Mouse (Mus musculus) forebrain, embryonic 15.5 days (tissue): ENCODE results near the gene Lamtor2. TPM values are rescaled to one million over a fixed set of nuclear protein-coding genes. Genes with fewer than 3 reads are reported as not detected.
A peak's percentile ranks its signal among the peaks of the same experiment; 100 is the strongest.

Experiments
- ATAC-seq: fragments of 200-750 bp; cut with Nextera tagmentation; replicated peaks from 2 replicates; pipeline ENCODE4 v1.8.0; 2017; ENCODE audit warnings: mild to moderate bottlenecking, moderate TSS enrichment, moderate library complexity
- H3K27ac ChIP-seq: fragments of 300-500 bp; sonication (generic); replicated peaks from 2 replicates; pipeline ENCODE4 v1.5.1; 2015; ENCODE audit warnings: mild to moderate bottlenecking, inconsistent platforms
- H3K27me3 ChIP-seq: fragments of 300-500 bp; sonication (generic); 2 replicates; pipeline ENCODE4 v1.6.1; 2015; ENCODE audit warnings: inconsistent platforms
- H3K36me3 ChIP-seq: fragments of 300-500 bp; sonication (generic); 2 replicates; pipeline ENCODE4 v1.6.1; 2015; ENCODE audit warnings: mild to moderate bottlenecking, inconsistent platforms
- H3K4me1 ChIP-seq: fragments of 300-500 bp; sonication (generic); 2 replicates; pipeline ENCODE4 v1.6.1; 2015; ENCODE audit warnings: inconsistent platforms
- H3K4me2 ChIP-seq: fragments of 300-500 bp; sonication (generic); replicated peaks from 2 replicates; pipeline ENCODE4 v1.6.1; 2015; ENCODE audit warnings: mild to moderate bottlenecking, inconsistent platforms
- H3K4me3 ChIP-seq: fragments of 300-500 bp; sonication (generic); 2 replicates; pipeline ENCODE4 v1.5.1; 2015; ENCODE audit warnings: mild to moderate bottlenecking, inconsistent platforms
- H3K9ac ChIP-seq: fragments of 300-500 bp; sonication (generic); replicated peaks from 2 replicates; pipeline ENCODE4 v1.6.1; 2015; ENCODE audit warnings: mild to moderate bottlenecking, inconsistent platforms
- H3K9me3 ChIP-seq: fragments of 300-500 bp; sonication (generic); 2 replicates; pipeline ENCODE4 v1.6.1; 2016; ENCODE audit warnings: inconsistent platforms
- WGBS: fragments of 180-500 bp; shearing (Covaris S2); methylation state at CpG from one replicate; pipeline ENCODE4 v1.1.7; 2015; ENCODE audit warnings: mixed read lengths; 5-methylcytosine and 5-hydroxymethylcytosine counted together
- polyA plus RNA-seq: library from polyadenylated mRNA; unstranded; fragments of >200 nt; fragmentation: Nextera tagmentation; extraction: Ambion mirVana; gene quantifications from 2 replicates; pipeline ENCODE4 v1.2.1, GENCODE M21; 2015

The Lamtor2 gene
- polyA plus RNA-seq, 1 experiment from 2014 or later: 169 TPM

GRCm38 (mm10) chr3:88529204-88530000 is 23.5 kb downstream of the Lamtor2 start:
- Histone ChIP-seq H3K27ac (peak overlapping the region; percentile 100), H3K4me1 (peaks cover 61% of the 10 kb centered on the region), H3K9me3 (no peaks in the 10 kb centered on the region), H3K4me3 (peak overlapping the region; percentile 93), H3K36me3 (peaks cover 7% of the 10 kb centered on the region; the same call in 1 of the 2 replicates), H3K27me3 (no peaks in the 10 kb centered on the region), H3K4me2 (peak overlapping the region; percentile 91), H3K9ac (peak overlapping the region; percentile 99)
- ATAC-seq: no peak
- WGBS: 16% methylated on average over 7 of the region's 7 CpGs

DNA sequence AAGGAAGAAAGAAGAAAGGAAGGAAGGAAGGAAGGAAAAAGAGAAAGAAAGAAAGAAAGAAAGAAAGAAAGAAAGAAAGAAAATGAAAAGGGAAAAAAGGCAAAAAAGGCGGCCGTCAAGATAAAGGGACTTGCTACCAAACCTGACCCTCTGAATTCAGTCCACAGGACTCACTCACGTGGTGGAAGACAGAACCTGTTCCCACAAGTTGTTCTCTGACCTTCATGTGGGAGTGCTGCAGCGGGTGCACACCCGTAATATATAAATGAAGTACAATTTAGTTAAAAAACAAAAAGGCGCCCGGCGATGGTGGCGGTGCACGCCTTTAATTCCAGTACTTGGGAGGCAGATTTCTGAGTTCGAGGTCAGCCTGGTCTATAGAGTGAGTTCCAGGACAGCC is 24.2 kb downstream of the Lamtor2 start:
- peak overlapping the region; percentile 91 for H3K4me2 ChIP-seq
- peaks cover 10% of the 10 kb centered on the region; the same call in 1 of the 2 replicates for H3K36me3 ChIP-seq
- peaks cover 59% of the 10 kb centered on the region for H3K4me1 ChIP-seq
- 76% methylated on average over 11 of the region's 11 CpGs for WGBS
- H3K9me3 ChIP-seq: no peaks in the 10 kb centered on the region
- no peaks in the 10 kb centered on the region for H3K27me3 ChIP-seq
- no peak overlapping the region; the same call in 1 of the 2 replicates for H3K4me3 ChIP-seq
- H3K27ac ChIP-seq: peak overlapping the region; percentile 100; the same call in 1 of the 2 replicates
- peak overlapping the region; percentile 99; the same call in 1 of the 2 replicates for H3K9ac ChIP-seq
- ATAC-seq: no peak

DNA sequence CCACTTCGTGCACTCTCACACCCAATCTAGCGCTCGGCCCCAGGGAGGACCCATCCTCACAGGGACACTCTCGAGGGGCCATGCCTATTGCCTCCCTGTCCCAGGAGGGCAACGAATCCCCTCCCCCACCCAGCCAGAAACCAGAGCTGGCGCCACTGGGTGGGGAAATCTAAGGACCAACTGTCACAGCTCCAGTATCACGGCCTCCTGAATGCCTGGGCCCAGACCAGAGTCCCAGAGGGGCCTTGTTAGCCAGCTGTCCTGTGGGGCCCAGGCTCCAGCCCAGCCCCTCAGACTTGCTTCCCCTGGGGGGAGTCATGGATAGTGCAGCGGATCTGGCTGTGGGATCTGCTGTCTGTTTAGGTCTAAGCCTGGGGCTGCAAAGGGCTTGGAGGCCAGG is 25.3 kb downstream of the Lamtor2 start:
- 39% methylated on average over 8 of the region's 8 CpGs for WGBS
- Histone ChIP-seq H3K27ac (peak overlapping the region; percentile 67), H3K9ac (peak overlapping the region; percentile 40), H3K4me3 (peak overlapping the region; percentile 18), H3K4me1 (peaks cover 59% of the 10 kb centered on the region), H3K27me3 (no peaks in the 10 kb centered on the region), H3K9me3 (no peaks in the 10 kb centered on the region), H3K36me3 (peaks cover 15% of the 10 kb centered on the region), H3K4me2 (peak overlapping the region; percentile 38)
- no peak for ATAC-seq

DNA sequence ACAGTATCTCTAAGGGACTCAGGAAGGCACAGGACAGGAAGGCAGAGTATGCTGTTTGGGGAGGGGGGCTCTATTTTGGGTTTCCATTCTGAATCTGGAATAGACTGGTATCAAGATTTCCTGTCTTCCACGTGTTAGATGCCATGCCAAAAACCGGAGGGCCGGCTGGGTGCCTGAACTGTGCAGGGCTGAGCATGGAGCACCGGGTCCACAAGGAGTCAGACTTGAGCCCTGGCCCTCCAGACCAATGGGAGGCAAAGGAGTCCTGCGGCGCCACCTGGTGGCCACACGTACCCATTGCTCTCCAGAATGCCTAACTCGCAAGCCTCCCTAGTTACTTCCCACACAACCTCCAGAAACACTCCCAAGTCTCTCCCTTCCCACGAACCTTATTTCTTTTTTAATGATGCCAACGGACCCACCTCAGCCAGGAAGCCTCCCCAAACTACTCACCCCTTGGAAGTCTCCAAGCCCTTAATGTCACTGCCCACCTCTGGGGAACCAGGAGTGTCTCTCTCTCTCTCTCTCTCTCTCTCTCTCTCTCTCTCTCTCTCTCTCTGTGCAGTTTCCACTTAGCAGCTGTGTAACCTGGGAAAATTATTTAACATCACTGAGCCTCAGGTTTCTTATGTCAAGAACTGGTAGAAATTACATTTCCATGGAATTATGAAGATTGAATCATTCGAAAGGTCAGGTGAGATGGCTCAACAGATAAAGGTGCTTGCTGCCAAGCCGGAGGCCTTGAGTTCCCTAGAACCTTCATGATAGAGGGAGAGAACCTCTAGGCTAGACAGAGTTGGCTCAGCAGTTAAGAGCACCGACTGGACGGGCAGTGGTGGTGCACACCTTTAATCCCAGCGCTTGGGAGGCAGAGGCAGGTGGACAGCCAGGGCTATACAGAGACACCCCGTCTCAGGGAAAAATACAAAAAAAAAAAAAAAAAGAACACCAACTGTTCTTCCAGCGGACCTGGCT is 26.4 kb downstream of the Lamtor2 start:
- peak overlapping the region; percentile 26 for H3K4me2 ChIP-seq
- H3K4me1 ChIP-seq: peaks cover 59% of the 10 kb centered on the region
- H3K4me3 ChIP-seq: peak overlapping the region; percentile 16
- H3K9ac ChIP-seq: peak overlapping the region; percentile 26; the same call in 1 of the 2 replicates
- peak; percentile 57 for ATAC-seq
- WGBS: 30% methylated on average over 17 of the region's 17 CpGs
- H3K9me3 ChIP-seq: no peaks in the 10 kb centered on the region
- no peaks in the 10 kb centered on the region for H3K27me3 ChIP-seq
- H3K36me3 ChIP-seq: peaks cover 15% of the 10 kb centered on the region
- H3K27ac ChIP-seq: peak overlapping the region; percentile 67

DNA sequence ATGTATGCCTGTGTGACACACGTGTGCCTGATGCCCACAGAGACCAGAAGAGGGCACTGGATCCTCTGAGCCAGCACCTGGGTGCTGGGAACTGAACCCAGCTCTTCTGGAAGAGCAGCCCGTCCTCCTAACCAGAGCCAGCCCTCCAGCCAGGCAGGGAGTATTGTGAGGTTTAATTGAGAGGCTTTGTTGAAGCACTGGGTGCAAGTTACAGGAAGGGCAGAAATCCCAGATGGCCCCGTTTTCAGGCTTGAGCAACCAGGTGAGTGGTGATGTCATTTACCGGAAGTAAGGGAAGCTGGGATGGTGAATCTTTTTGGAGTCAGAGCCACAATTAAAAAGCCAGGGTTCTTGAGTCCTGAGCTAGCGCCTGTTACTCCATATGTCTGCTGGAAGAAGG is 27.9 kb downstream of the Lamtor2 start:
- Histone ChIP-seq H3K9ac (no peak overlapping the region), H3K4me2 (no peak overlapping the region), H3K27ac (no peak overlapping the region), H3K4me3 (no peak overlapping the region), H3K27me3 (no peaks in the 10 kb centered on the region), H3K36me3 (peaks cover 15% of the 10 kb centered on the region), H3K9me3 (no peaks in the 10 kb centered on the region), H3K4me1 (peaks cover 53% of the 10 kb centered on the region)
- ATAC-seq: no peak
- 89% methylated on average over 5 of the region's 5 CpGs for WGBS

- Histone ChIP-seq H3K9me3 (no peaks in the 10 kb centered on the region), H3K4me2 (no peak overlapping the region), H3K9ac (no peak overlapping the region), H3K36me3 (peaks cover 15% of the 10 kb centered on the region), H3K4me1 (peaks cover 34% of the 10 kb centered on the region), H3K27me3 (no peaks in the 10 kb centered on the region), H3K27ac (no peak overlapping the region), H3K4me3 (no peak overlapping the region)
- WGBS: 90% methylated on average over 8 of the region's 8 CpGs
- ATAC-seq: no peak
These were observed 29.8 kb downstream of the Lamtor2 start for GRCm38 (mm10) chr3:88523027-88523426.

- no peak overlapping the region for H3K27ac ChIP-seq
- ATAC-seq: no peak
- H3K9me3 ChIP-seq: no peaks in the 10 kb centered on the region
- H3K4me3 ChIP-seq: no peak overlapping the region
- no peak overlapping the region for H3K9ac ChIP-seq
- peaks cover 15% of the 10 kb centered on the region for H3K36me3 ChIP-seq
- peaks cover 23% of the 10 kb centered on the region for H3K4me1 ChIP-seq
- H3K4me2 ChIP-seq: no peak overlapping the region
- WGBS: 31% methylated on average over 9 of the region's 9 CpGs
- H3K27me3 ChIP-seq: no peaks in the 10 kb centered on the region
These were observed 31.0 kb downstream of the Lamtor2 start for GRCm38 (mm10) chr3:88521803-88522331.

DNA sequence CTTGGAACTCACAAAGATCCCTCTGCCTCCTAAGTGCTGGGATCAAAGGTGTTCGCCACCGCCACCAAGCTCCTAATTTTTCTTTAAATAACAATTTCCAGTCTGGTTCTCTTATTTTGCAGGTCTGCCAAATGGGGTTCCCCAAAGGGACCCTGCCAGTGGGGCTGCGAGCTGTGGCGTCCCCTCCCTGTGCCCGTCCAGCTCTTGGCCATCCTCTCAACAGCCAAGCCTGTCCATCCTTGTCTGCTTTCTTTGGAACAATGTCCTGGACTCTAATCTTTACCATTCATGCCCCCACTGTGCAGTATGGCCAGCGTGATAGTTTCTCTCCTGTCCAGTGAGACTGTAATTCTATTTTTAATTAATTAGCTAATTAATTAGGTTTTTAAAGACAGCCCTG is 31.7 kb downstream of the Lamtor2 start:
- Histone ChIP-seq H3K4me1 (peaks cover 16% of the 10 kb centered on the region), H3K36me3 (peaks cover 15% of the 10 kb centered on the region), H3K27me3 (no peaks in the 10 kb centered on the region), H3K9ac (no peak overlapping the region), H3K4me2 (no peak overlapping the region), H3K27ac (no peak overlapping the region), H3K9me3 (no peaks in the 10 kb centered on the region), H3K4me3 (no peak overlapping the region)
- ATAC-seq: no peak
- WGBS: 87% methylated on average over 6 of the region's 6 CpGs

GRCm38 (mm10) chr3:88520078-88520477 is 32.8 kb downstream of the Lamtor2 start:
- no peak overlapping the region for H3K9ac ChIP-seq
- 79% methylated on average over 2 of the region's 2 CpGs for WGBS
- no peak overlapping the region for H3K4me3 ChIP-seq
- H3K4me2 ChIP-seq: no peak overlapping the region
- no peak overlapping the region for H3K27ac ChIP-seq
- H3K9me3 ChIP-seq: no peaks in the 10 kb centered on the region
- peaks cover 7% of the 10 kb centered on the region for H3K4me1 ChIP-seq
- ATAC-seq: no peak
- H3K27me3 ChIP-seq: no peaks in the 10 kb centered on the region
- H3K36me3 ChIP-seq: peaks cover 15% of the 10 kb centered on the region

DNA sequence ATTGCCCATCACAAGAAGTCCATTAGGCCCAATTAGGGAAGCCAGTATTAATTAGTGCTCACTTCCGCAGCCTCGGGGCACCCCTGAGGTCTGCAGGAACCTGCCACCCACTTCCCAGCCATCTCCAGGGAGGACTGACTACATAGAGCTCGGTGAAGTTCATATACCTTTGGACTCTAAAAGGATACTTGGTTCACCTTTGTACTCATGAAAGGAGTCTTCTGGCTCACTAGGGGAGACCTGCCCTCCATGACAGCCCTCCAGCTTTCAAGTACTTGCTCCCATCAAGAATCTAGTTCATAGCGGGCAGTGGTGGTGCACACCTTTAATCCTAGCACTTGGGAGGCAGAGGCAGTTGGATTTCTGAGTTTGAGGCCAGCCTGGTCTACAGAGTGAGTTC is 34.5 kb downstream of the Lamtor2 start:
- ATAC-seq: no peak
- 54% methylated on average over 4 of the region's 4 CpGs for WGBS
- Histone ChIP-seq H3K27ac (no peak overlapping the region), H3K27me3 (no peaks in the 10 kb centered on the region), H3K36me3 (peaks cover 5% of the 10 kb centered on the region; the same call in 1 of the 2 replicates), H3K9me3 (no peaks in the 10 kb centered on the region), H3K4me2 (no peak overlapping the region), H3K4me1 (peaks cover under 1% of the 10 kb centered on the region; the same call in 1 of the 2 replicates), H3K9ac (no peak overlapping the region), H3K4me3 (no peak overlapping the region)

GRCm38 (mm10) chr3:88516407-88516806 is 36.5 kb downstream of the Lamtor2 start:
- no peak overlapping the region for H3K4me3 ChIP-seq

GRCm38 (mm10) chr3:88515095-88515386 is 37.8 kb downstream of the Lamtor2 start:
- Histone ChIP-seq H3K27ac (no peak overlapping the region), H3K9ac (no peak overlapping the region), H3K4me3 (no peak overlapping the region), H3K9me3 (no peaks in the 10 kb centered on the region), H3K36me3 (no peaks in the 10 kb centered on the region), H3K27me3 (no peaks in the 10 kb centered on the region), H3K4me1 (peaks cover 25% of the 10 kb centered on the region), H3K4me2 (no peak overlapping the region)
- 95% methylated on average over 2 of the region's 2 CpGs for WGBS
- no peak for ATAC-seq

More at GRCm38 (mm10) chr3:88516407-88516806, 36.5 kb downstream of the Lamtor2 start:
- H3K27ac ChIP-seq: no peak overlapping the region
- H3K27me3 ChIP-seq: no peaks in the 10 kb centered on the region
- 87% methylated on average over 2 of the region's 2 CpGs for WGBS
- H3K4me2 ChIP-seq: no peak overlapping the region
- H3K9me3 ChIP-seq: no peaks in the 10 kb centered on the region
- no peak for ATAC-seq
- H3K36me3 ChIP-seq: no peaks in the 10 kb centered on the region
- no peak overlapping the region for H3K9ac ChIP-seq
- peaks cover 17% of the 10 kb centered on the region for H3K4me1 ChIP-seq
